Comparison of ENCODE assay signal across 14 mouse cellular contexts in genomic region chr2:117996130-117997083, GRCm38 (mm10).
DNase-seq lines count a peak whose midpoint lies in the region; ATAC-seq lines count a peak whose summit lies in the region.
"Had no signal": no experiment of that assay in that cellular context is flagged by ENCODE, and none has a peak within 500 bp of the region (broad histone marks: within the 10 kb centered on the region; RNA-seq: fewer than 3 reads in every experiment).

No protein-coding gene starts in this region.

- DNase-seq in heart, adult 11 months, result peak; percentile 83
- DNase-seq in heart, postnatal 14 days, result no peak
- peak; percentile 6 for DNase-seq in A20 (ENCODE audit: low read depth, low spot score)
- DNase-seq in kidney, postnatal 25 days, result no peak
- no peak for DNase-seq in layer of hippocampus, postnatal 10 days (ENCODE audit: low spot score in 2 of 2)
- DNase-seq: adrenal gland, adult 8-10 months; heart, postnatal 10 days; lung, embryonic 14.5 days had no signal

- no peak overlapping the region for H3K9ac ChIP-seq in embryonic facial prominence, embryonic 15.5 days
- H3K9ac ChIP-seq: embryonic facial prominence, embryonic 12.5 days; lung, embryonic 14.5 days had no signal

- no peaks in the 10 kb centered on the region for H3K27me3 ChIP-seq in embryonic facial prominence, embryonic 15.5 days
- no peaks in the 10 kb centered on the region for H3K27me3 ChIP-seq in megakaryocyte, embryonic 14.5 days (replicated peaks)
- H3K27me3 ChIP-seq: embryonic facial prominence, embryonic 12.5 days had no signal

- WGBS in embryonic facial prominence, embryonic 15.5 days, result 58% methylated on average over 14 of the region's 14 CpGs

- H3K4me2 ChIP-seq in embryonic facial prominence, embryonic 15.5 days (replicated peaks), result no peak overlapping the region
- H3K4me2 ChIP-seq: embryonic facial prominence, embryonic 12.5 days; lung, embryonic 14.5 days had no signal

- H3K36me3 ChIP-seq in embryonic facial prominence, embryonic 15.5 days, result no peaks in the 10 kb centered on the region
- H3K36me3 ChIP-seq in megakaryocyte, embryonic 14.5 days (replicated peaks; ENCODE audit: low read length), result peaks cover 73% of the 10 kb centered on the region
- H3K36me3 ChIP-seq: embryonic facial prominence, embryonic 12.5 days had no signal

- intact Hi-C loops in heart, postnatal 14 days (cut with DNase I), result no loop called here

- no peaks in the 10 kb centered on the region; the same call in 1 of the 2 replicates for H3K4me1 ChIP-seq in embryonic facial prominence, embryonic 15.5 days
- H3K4me1 ChIP-seq in megakaryocyte, embryonic 14.5 days, result peaks cover 82% of the 10 kb centered on the region
- H3K4me1 ChIP-seq: embryonic facial prominence, embryonic 12.5 days had no signal

- H3K4me3 ChIP-seq in embryonic facial prominence, embryonic 15.5 days (replicated peaks), result no peak overlapping the region
- peak overlapping the region; percentile 72 for H3K4me3 ChIP-seq in megakaryocyte, embryonic 14.5 days (replicated peaks)
- H3K4me3 ChIP-seq: embryonic facial prominence, embryonic 12.5 days had no signal

- H3K9me3 ChIP-seq in embryonic facial prominence, embryonic 15.5 days (replicated peaks), result no peaks in the 10 kb centered on the region
- H3K9me3 ChIP-seq in megakaryocyte, embryonic 14.5 days, result no peaks in the 10 kb centered on the region
- H3K9me3 ChIP-seq: embryonic facial prominence, embryonic 12.5 days had no signal

- H3K27ac ChIP-seq in embryonic facial prominence, embryonic 15.5 days (replicated peaks), result peak overlapping the region; percentile 51
- H3K27ac ChIP-seq: embryonic facial prominence, embryonic 12.5 days had no signal

- no peak for ATAC-seq in embryonic facial prominence, embryonic 15.5 days (ENCODE audit: insufficient number of reproducible peaks, low FRiP score, low TSS enrichment, low read depth)
- no peak for ATAC-seq in erythroblast, adult 5-6 weeks (replicated peaks; ENCODE audit: low FRiP score, poor library complexity, severe bottlenecking)
- ATAC-seq: CD4-positive, CD25-positive, alpha-beta regulatory T cell, adult 4 months; intestine, embryonic 16.5 days had no signal

Comparison
In these comparisons a context has a peak if more than half of its experiments do, and no peak if none do; other contexts are left out.
1. DNase-seq: peak in heart, adult 11 months (single experiment) and A20 (single experiment); none in heart, postnatal 14 days (0 of 2), kidney, postnatal 25 days (0 of 2) and layer of hippocampus, postnatal 10 days (0 of 2).